Mouse (Mus musculus) kidney, adult 2 months (tissue): ENCODE measurements at regions not wholly inside any gene's neighbourhood (a gene's known extent, or its start where the extent isn't known, plus 50 kb on each side); places are given as distances from the start of the nearest gene placed in this dataset.

Experiments
- CTCF ChIP-seq: fragments of 200-500 bp; conservative IDR thresholded peaks from 2 replicates; pipeline ENCODE4 v1.5.1; 2011; ENCODE audit warnings: low read depth, mild to moderate bottlenecking, control low read depth, low read length, moderate library complexity, mixed read lengths; ENCODE audit not compliant: insufficient read depth, insufficient read length
- POLR2A ChIP-seq: fragments of 200-500 bp; IDR thresholded peaks from one replicate; pipeline ENCODE4 v1.6.1; 2011; ENCODE audit warnings: low read depth, low read length, control low read depth

GRCm38 (mm10) chr19:25729103-25729502, 56.9 kb downstream of the Dmrt2 start:
- TF ChIP-seq POLR2A (no peak), CTCF (no peak)
